Mouse (Mus musculus) CH12.LX (cell line): ENCODE data around the gene Kat8. TPM values are rescaled to one million over a fixed set of nuclear protein-coding genes. Genes with fewer than 3 reads are reported as not detected.

Experiments used
- DNase-seq: peaks from one replicate; pipeline ENCODE4 v3.0.0-alpha.2; 2013; ENCODE audit errors: extremely low read depth
- H3K27ac ChIP-seq: 2 replicates; pipeline ENCODE4 v1.5.1; 2012; ENCODE audit warnings: low read depth, mild to moderate bottlenecking, control low read depth, moderate library complexity; ENCODE audit not compliant: insufficient read depth
- H3K27me3 ChIP-seq: replicated peaks from 2 replicates; pipeline ENCODE3; 2012; ENCODE audit warnings: inconsistent platforms
- H3K36me3 ChIP-seq, 2 experiments: replicated peaks in 1 of 2; 2 replicates each; pipeline versions ENCODE3 to v1.6.1; 2012; ENCODE audit warnings: inconsistent platforms in 1 of 2, low read length in 1 of 2, mild to moderate bottlenecking in 1 of 2, mixed read lengths in 1 of 2, moderate library complexity in 1 of 2; ENCODE audit not compliant: control insufficient read depth in 1 of 2, insufficient read depth in 1 of 2
- H3K4me1 ChIP-seq, 2 experiments: 2 replicates each; pipeline ENCODE4 v1.6.1; 2012; ENCODE audit warnings: inconsistent platforms in 1 of 2, moderate library complexity in 1 of 2; ENCODE audit not compliant: insufficient read depth in 2 of 2, control insufficient read depth in 1 of 2
- H3K4me2 ChIP-seq: 2 replicates; pipeline ENCODE4 v1.6.1; 2012; ENCODE audit warnings: low read depth, mild to moderate bottlenecking, control low read depth; ENCODE audit not compliant: poor library complexity, insufficient read depth, severe bottlenecking
- H3K4me3 ChIP-seq, 3 experiments: fragments of 150-350 bp in 1 of 3; sonication (generic) in 1 of 3; replicated peaks in 1 of 3; 2 replicates each; pipeline versions ENCODE3 to v1.5.1; 2011 to 2012; ENCODE audit warnings: low read depth in 2 of 3, low read length in 2 of 3, mild to moderate bottlenecking in 2 of 3, moderate library complexity in 2 of 3, control low read depth in 1 of 3, improper control_type of control experiment in 1 of 3, inconsistent platforms in 1 of 3, mixed read lengths in 1 of 3; ENCODE audit not compliant: poor library complexity in 1 of 3
- H3K79me2 ChIP-seq: replicated peaks from 2 replicates; pipeline ENCODE4 v1.6.1; 2012; ENCODE audit warnings: mild to moderate bottlenecking, moderate library complexity; ENCODE audit not compliant: control insufficient read depth, poor library complexity, insufficient read depth, severe bottlenecking; ENCODE audit errors: extremely low read depth
- H3K9ac ChIP-seq: 2 replicates; pipeline ENCODE4 v1.6.1; 2012; ENCODE audit warnings: low read depth, mild to moderate bottlenecking, control low read depth, moderate library complexity; ENCODE audit not compliant: insufficient read depth
- H3K9me3 ChIP-seq: replicated peaks from 2 replicates; pipeline ENCODE3; 2012; ENCODE audit warnings: low read length, inconsistent platforms, mixed read lengths
- CHD2 ChIP-seq: IDR thresholded peaks from 2 replicates; pipeline ENCODE4 v1.6.1; 2011; ENCODE audit warnings: low read length, improper control_type of control experiment
- CTCF ChIP-seq, 2 experiments: IDR thresholded peaks in 1 of 2; conservative IDR thresholded peaks in 1 of 2; 2 replicates each; pipeline ENCODE4 v1.5.1; 2011 to 2012; ENCODE audit warnings: low read depth in 2 of 2, low read length in 2 of 2, improper control_type of control experiment in 1 of 2, inconsistent platforms in 1 of 2, mild to moderate bottlenecking in 1 of 2, moderate library complexity in 1 of 2
- E2F4 ChIP-seq: IDR thresholded peaks from 2 replicates; pipeline ENCODE4 v1.6.1; 2011; ENCODE audit warnings: low read depth, low read length, improper control_type of control experiment; ENCODE audit not compliant: insufficient replicate concordance
- ELF1 ChIP-seq: IDR thresholded peaks from 2 replicates; pipeline ENCODE4 v1.6.1; 2014; ENCODE audit warnings: low read depth, mild to moderate bottlenecking, inconsistent platforms, low read length, improper control_type of control experiment
- EP300 ChIP-seq: IDR thresholded peaks from 2 replicates; pipeline ENCODE4 v1.6.1; 2011; ENCODE audit warnings: low read length, improper control_type of control experiment
- GABPA ChIP-seq: IDR thresholded peaks from 2 replicates; pipeline ENCODE4 v1.6.1; 2012; ENCODE audit warnings: low read depth, low read length, improper control_type of control experiment, inconsistent platforms; ENCODE audit not compliant: insufficient replicate concordance
- HCFC1 ChIP-seq: IDR thresholded peaks from 2 replicates; pipeline ENCODE4 v1.6.1; 2012; ENCODE audit warnings: low read depth, mild to moderate bottlenecking, inconsistent platforms, low read length, improper control_type of control experiment
- IRF4 ChIP-seq: IDR thresholded peaks from 2 replicates; pipeline ENCODE4 v1.6.1; 2014; ENCODE audit warnings: low read depth, mild to moderate bottlenecking, inconsistent platforms, low read length, improper control_type of control experiment
- JUN ChIP-seq: IDR thresholded peaks from 2 replicates; pipeline ENCODE4 v1.6.1; 2011; ENCODE audit warnings: low read depth, mild to moderate bottlenecking, low read length, improper control_type of control experiment, moderate library complexity; ENCODE audit not compliant: insufficient read depth
- KAT2A ChIP-seq: IDR thresholded peaks from 2 replicates; pipeline ENCODE4 v1.6.1; 2012; ENCODE audit warnings: low read length, improper control_type of control experiment, inconsistent platforms; ENCODE audit not compliant: insufficient replicate concordance
- MAX ChIP-seq: IDR thresholded peaks from 2 replicates; pipeline ENCODE4 v1.6.1; 2011; ENCODE audit warnings: low read length, improper control_type of control experiment
- MEF2A ChIP-seq: IDR thresholded peaks from 2 replicates; pipeline ENCODE4 v1.6.1; 2014; ENCODE audit warnings: low read depth, mild to moderate bottlenecking, inconsistent platforms, low read length, improper control_type of control experiment, borderline replicate concordance
- MXI1 ChIP-seq: IDR thresholded peaks from 2 replicates; pipeline ENCODE4 v1.6.1; 2011; ENCODE audit warnings: mild to moderate bottlenecking, low read depth, low read length, improper control_type of control experiment
- MYC ChIP-seq: IDR thresholded peaks from 2 replicates; pipeline ENCODE4 v1.6.1; 2011; ENCODE audit warnings: low read depth, mild to moderate bottlenecking, improper control_type of control experiment, low read length
- NELFE ChIP-seq: IDR thresholded peaks from 2 replicates; pipeline ENCODE4 v1.6.1; 2011; ENCODE audit warnings: low read depth, low read length, improper control_type of control experiment
- NRF1 ChIP-seq: IDR thresholded peaks from 2 replicates; pipeline ENCODE4 v1.6.1; 2014; ENCODE audit warnings: low read depth, mild to moderate bottlenecking, inconsistent platforms, low read length, improper control_type of control experiment, moderate library complexity
- PAX5 ChIP-seq: IDR thresholded peaks from 2 replicates; pipeline ENCODE4 v1.6.1; 2012; ENCODE audit warnings: low read length, inconsistent platforms, mixed read lengths
- POLR2AphosphoS2 ChIP-seq: IDR thresholded peaks from 2 replicates; pipeline ENCODE4 v1.6.1; 2011; ENCODE audit warnings: low read depth, low read length, improper control_type of control experiment
- RCOR1 ChIP-seq: conservative IDR thresholded peaks from 2 replicates; pipeline ENCODE4 v1.6.1; 2012; ENCODE audit warnings: low read depth, mild to moderate bottlenecking, inconsistent platforms, low read length, improper control_type of control experiment
- SIN3A ChIP-seq: IDR thresholded peaks from 2 replicates; pipeline ENCODE4 v1.6.1; 2012; ENCODE audit warnings: low read length, improper control_type of control experiment, inconsistent platforms
- TBP ChIP-seq: conservative IDR thresholded peaks from 2 replicates; pipeline ENCODE4 v1.6.1; 2011; ENCODE audit warnings: low read depth, low read length, improper control_type of control experiment
- TCF12 ChIP-seq: IDR thresholded peaks from 2 replicates; pipeline ENCODE4 v1.6.1; 2014; ENCODE audit warnings: low read depth, mild to moderate bottlenecking, inconsistent platforms, low read length, improper control_type of control experiment
- USF1 ChIP-seq: IDR thresholded peaks from 2 replicates; pipeline ENCODE4 v1.6.1; 2014; ENCODE audit warnings: low read depth, mild to moderate bottlenecking, inconsistent platforms, low read length, improper control_type of control experiment
- USF2 ChIP-seq: conservative IDR thresholded peaks from 2 replicates; pipeline ENCODE4 v1.6.1; 2011; ENCODE audit warnings: low read depth, low read length, improper control_type of control experiment
- ZC3H11A ChIP-seq: IDR thresholded peaks from 2 replicates; pipeline ENCODE4 v1.6.1; 2012; ENCODE audit warnings: low read depth, mild to moderate bottlenecking, inconsistent platforms, low read length, improper control_type of control experiment
- dilution Hi-C: fragments of 300-500 bp; cut with MboI; formaldehyde crosslinking; loops from 2 replicates; pipeline ENCODE4 v1.14.3; 2020; ENCODE audit warnings: low sequenced_read_pairs; ENCODE audit not compliant: extremely low pct_unique_long_range_greater_than_20kb, extremely low pct_ligation_motif_present
- in situ Hi-C: fragments of 300-500 bp; cut with MboI; formaldehyde crosslinking; loops from 3 replicates; pipeline ENCODE4 v1.14.3; 2019; ENCODE audit warnings: low sequenced_read_pairs, low pct_ligation_motif_present, low pct_unique_long_range_greater_than_20kb, mixed read lengths
- polyA plus RNA-seq: library from polyadenylated mRNA; unstranded; fragments of >175 nt; gene quantifications from 2 replicates; pipeline ENCODE4 v1.2.1, GENCODE M21; 2012; ENCODE audit warnings: low read depth; ENCODE audit not compliant: insufficient read length
- total RNA-seq, 2 experiments: library from RNA; depleted of rRNA; stranded (reverse); fragments of 300-350 nt in 1 of 2; fragments of >200 nt in 1 of 2; gene quantifications; 2 replicates each; pipeline ENCODE4 v1.2.3; 2012 to 2014

Gene Kat8
- total and polyA plus RNA-seq, 3 experiments = 18.0 to 30.3 (median 22.9) TPM

GRCm38 (mm10) chr7:127935028-127935722 is 22.9 kb downstream of the Kat8 start (continued):
- TF ChIP-seq RCOR1 (no peak; the same call in 1 of the 2 replicates), IRF4 (peak; percentile 48; the same call in 1 of the 2 replicates), GABPA (no peak), NELFE (peak; percentile 82), POLR2AphosphoS2 (no peak), MAX (peak; percentile 82), TCF12 (peak; percentile 92), HCFC1 (peak; percentile 78), USF1 (no peak), MYC (peak; percentile 94), ZC3H11A (peak; percentile 37; the same call in 1 of the 2 replicates), EP300 (no peak), CHD2 (peak; percentile 86), MEF2A (peak; percentile 31; the same call in 1 of the 2 replicates), TBP (peak; percentile 47; the same call in 1 of the 2 replicates), NRF1 (peak; percentile 72), PAX5 (no peak), JUN (no peak)

GRCm38 (mm10) chr7:127935748-127936159 is 23.4 kb downstream of the Kat8 start:
- no peaks in the 10 kb centered on the region for H3K36me3 ChIP-seq
- dilution Hi-C loops = no loop called here
- peaks cover 14% of the 10 kb centered on the region for H3K27me3 ChIP-seq
- DNase-seq = no peak
- H3K4me3 ChIP-seq = peak overlapping the region; percentile 48 to 74 (median 59)
- H3K9me3 ChIP-seq = no peaks in the 10 kb centered on the region
- H3K4me1 ChIP-seq = peaks cover 8 to 35% of the 10 kb centered on the region in 2 experiments
- TF ChIP-seq ELF1 (no peak), CTCF (conservative IDR thresholded peaks at IDR 0.05 in 1 of 2, IDR thresholded peaks at IDR 0.05 in 1 of 2; ENCODE audit: low read depth in 2 of 2, low read length in 2 of 2) (no peak), MXI1 (no peak), PAX5 (no peak), MEF2A (no peak), USF2 (no peak), POLR2AphosphoS2 (no peak), KAT2A (no peak), E2F4 (no peak), IRF4 (no peak), USF1 (no peak), CHD2 (no peak), NRF1 (no peak), HCFC1 (no peak), SIN3A (no peak), TCF12 (no peak)
- no peaks in the 10 kb centered on the region for H3K79me2 ChIP-seq
- H3K27ac ChIP-seq = no peak overlapping the region
- in situ Hi-C loops = no loop called here
- peak overlapping the region; percentile 82 for H3K4me2 ChIP-seq
- peak overlapping the region; percentile 57 for H3K9ac ChIP-seq
